17 mouse cellular contexts compared by ENCODE assay signal in the genomic region with DNA sequence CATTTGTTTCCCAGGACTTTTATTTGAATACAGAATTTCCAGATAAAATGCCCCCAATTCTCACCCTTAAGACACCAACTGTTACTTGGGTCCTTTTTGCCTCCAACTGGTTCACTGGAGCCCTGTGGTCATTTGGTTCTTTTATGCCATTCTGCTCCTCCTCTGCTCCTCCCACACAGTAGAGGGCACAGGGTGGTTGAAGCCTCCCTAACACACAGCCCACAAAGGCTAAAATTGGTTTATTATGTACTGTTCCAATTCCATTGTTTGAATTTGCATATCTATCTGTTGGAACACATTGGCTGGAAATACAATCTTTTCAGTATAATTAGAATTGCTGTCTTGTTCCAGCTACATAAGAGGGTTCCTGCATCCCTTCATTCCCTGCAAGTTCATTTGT.
"Had no signal": no experiment of that assay in that cellular context is flagged by ENCODE, and none has a peak within 500 bp of the region (broad histone marks: within the 10 kb centered on the region; RNA-seq: fewer than 3 reads in every experiment).

No protein-coding gene starts in this region.

- H3K4me1 ChIP-seq: liver, embryonic 12.5 days; neural tube, embryonic 13.5 days; neural tube, embryonic 15.5 days had no signal

- DNase-seq: lung, adult 18-20 months; lung, embryonic 14.5 days; lung, postnatal 10 days; lung, postnatal 4 days; retina, postnatal 1 day; right cerebral cortex, adult 18-20 months; right cerebral cortex, postnatal 25 days; right cerebral cortex, postnatal 4 days; spleen, adult 18-20 months; thymus, adult 18-20 months; thymus, postnatal 14 days; thymus, postnatal 36 days had no signal

- H3K4me3 ChIP-seq: liver, embryonic 12.5 days; myocyte; neural tube, embryonic 13.5 days; neural tube, embryonic 15.5 days had no signal

- H3K27me3 ChIP-seq: liver, embryonic 12.5 days; neural tube, embryonic 13.5 days; neural tube, embryonic 15.5 days had no signal

- H3K9ac ChIP-seq: liver, embryonic 12.5 days; liver, embryonic 14.5 days; lung, embryonic 14.5 days; neural tube, embryonic 13.5 days; neural tube, embryonic 15.5 days had no signal

- H3K36me3 ChIP-seq: liver, embryonic 12.5 days; neural tube, embryonic 13.5 days; neural tube, embryonic 15.5 days had no signal

- H3K4me2 ChIP-seq: liver, embryonic 12.5 days; lung, embryonic 14.5 days; neural tube, embryonic 13.5 days; neural tube, embryonic 15.5 days had no signal

- H3K9me3 ChIP-seq: liver, embryonic 12.5 days; neural tube, embryonic 13.5 days; neural tube, embryonic 15.5 days had no signal

- ATAC-seq: liver, embryonic 12.5 days had no signal

- H3K27ac ChIP-seq: liver, embryonic 12.5 days; liver, embryonic 14.5 days; neural tube, embryonic 13.5 days; neural tube, embryonic 15.5 days had no signal
